ENCODE assay signal across 9 mouse cellular contexts in the genomic region with DNA sequence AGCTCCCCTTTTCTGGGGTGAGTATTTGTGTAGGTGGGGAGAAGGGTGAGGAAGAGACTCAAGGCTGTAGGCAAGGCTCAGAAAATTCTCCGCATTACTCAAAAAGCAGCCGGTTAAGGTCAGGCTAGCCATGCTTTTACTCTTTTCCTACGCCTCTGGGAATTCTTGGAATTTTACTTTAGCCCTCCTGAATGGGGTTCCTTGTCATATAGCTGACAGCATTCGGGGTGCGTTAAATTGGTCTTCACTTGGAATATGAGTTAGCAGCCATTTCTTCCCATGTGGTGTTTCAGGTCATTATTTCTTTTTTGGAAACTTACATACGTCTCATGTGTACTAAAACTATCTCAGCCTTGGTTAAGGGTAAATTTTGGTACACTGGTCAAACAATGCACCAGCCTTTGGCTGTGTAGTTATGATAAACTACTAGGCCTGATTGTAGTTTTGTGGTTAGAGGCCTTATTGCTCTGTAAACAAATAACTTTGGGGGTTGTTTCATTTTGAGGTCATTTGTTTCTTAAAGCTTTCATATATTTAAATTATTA. TPM values are rescaled to one million over a fixed set of nuclear protein-coding genes. Genes with fewer than 3 reads are reported as not detected.
DNase-seq lines count a peak whose midpoint lies in the region; ATAC-seq and TF ChIP-seq lines count a peak whose summit lies in the region.
"Had no signal": no experiment of that assay in that cellular context is flagged by ENCODE, and none has a peak within 500 bp of the region (broad histone marks: within the 10 kb centered on the region; RNA-seq: fewer than 3 reads in every experiment).

No protein-coding gene starts in this region.

- H3K4me3 ChIP-seq in gastrocnemius, adult 2 months = peak overlapping the region; percentile 95
- H3K4me3 ChIP-seq in ES-Bruce4 (ENCODE audit: low read depth, low read length) (peak overlapping the region; percentile 91), macrophage (ENCODE audit: inconsistent target) (peak overlapping the region; percentile 72)
- H3K4me3 ChIP-seq in heart, embryonic 14.5 days (ENCODE audit: control insufficient read depth in 1 of 2, insufficient read depth in 1 of 2, low read depth in 1 of 2, low read length in 2 of 2) = peak overlapping the region; percentile 74 to 77

- TF ChIP-seq CTCF in gastrocnemius, adult 2 months (IDR thresholded peaks at IDR 0.05) = no peak
- no peak for TF ChIP-seq CTCF in ES-Bruce4 (IDR thresholded peaks at IDR 0.05; ENCODE audit: low read depth, low read length)

- no peak for DNase-seq in gastrocnemius, adult 2 months
- no peak for DNase-seq in gastrocnemius, adult 8-10 months (ENCODE audit: low spot score in 2 of 2)
- no peak for DNase-seq in layer of hippocampus, postnatal 14 days (ENCODE audit: low spot score in 2 of 2)
- DNase-seq in gastrocnemius, postnatal 10 days = no peak
- DNase-seq in urinary bladder, postnatal 10 days (ENCODE audit: low spot score) = no peak

- peak overlapping the region; percentile 98 for H3K9ac ChIP-seq in ES-Bruce4 (ENCODE audit: low read depth, poor library complexity, severe bottlenecking)
- H3K9ac ChIP-seq in heart, embryonic 14.5 days (ENCODE audit: low read length) = peak overlapping the region; percentile 87

- no peaks in the 10 kb centered on the region for H3K9me3 ChIP-seq in ES-Bruce4 (replicated peaks; ENCODE audit: control insufficient read depth, insufficient read depth, low read length, poor library complexity, severe bottlenecking)
- no peaks in the 10 kb centered on the region for H3K9me3 ChIP-seq in heart, embryonic 14.5 days (ENCODE audit: control insufficient read depth, low read length)

- no peak for ATAC-seq in heart, embryonic 14.5 days (ENCODE audit: insufficient number of reproducible peaks, insufficient read depth, low FRiP score, low read depth)

- H3K36me3 ChIP-seq in ES-Bruce4 (ENCODE audit: control insufficient read depth, insufficient read depth, low read length, poor library complexity, severe bottlenecking) = no peaks in the 10 kb centered on the region
- H3K36me3 ChIP-seq in heart, embryonic 14.5 days (ENCODE audit: control insufficient read depth, insufficient read depth, low read length) = no peaks in the 10 kb centered on the region
- no peaks in the 10 kb centered on the region for H3K36me3 ChIP-seq in macrophage (ENCODE audit: inconsistent target)

- peak overlapping the region; percentile 94 for H3K27ac ChIP-seq in gastrocnemius, adult 2 months
- H3K27ac ChIP-seq in ES-Bruce4 (ENCODE audit: insufficient read depth, low read length) (no peak overlapping the region), macrophage (peak overlapping the region; percentile 27; the same call in 1 of the 2 replicates)
- peak overlapping the region; percentile 58 to 84 for H3K27ac ChIP-seq in heart, embryonic 14.5 days (replicated peaks in 1 of 2; ENCODE audit: control insufficient read depth in 1 of 2, insufficient read depth in 1 of 2, low read depth in 2 of 2, low read length in 2 of 2)

- TF ChIP-seq EP300 in ES-Bruce4 (IDR thresholded peaks at IDR 0.05; ENCODE audit: insufficient read depth, low read depth, low read length) = no peak

- peaks cover 2% of the 10 kb centered on the region; the same call in 1 of the 2 replicates for H3K27me3 ChIP-seq in ES-Bruce4 (ENCODE audit: control insufficient read depth, insufficient read depth, low read length, poor library complexity, severe bottlenecking)
- H3K27me3 ChIP-seq in heart, embryonic 14.5 days (ENCODE audit: control insufficient read depth, insufficient read depth, low read length) = no peaks in the 10 kb centered on the region
- H3K27me3 ChIP-seq: Patski had no signal

- peaks cover 47% of the 10 kb centered on the region for H3K79me2 ChIP-seq in macrophage (ENCODE audit: inconsistent target)

- no peak for TF ChIP-seq POLR2A in ES-Bruce4 (IDR thresholded peaks at IDR 0.05; ENCODE audit: insufficient read depth, low read length)

- peak overlapping the region; percentile 91 for H3K4me2 ChIP-seq in heart, embryonic 14.5 days (ENCODE audit: low read length)

- WGBS in heart, embryonic 14.5 days = 11% methylated on average over 6 of the region's 6 CpGs
- WGBS in macrophage (ENCODE audit: missing documents) = 7% methylated on average over 6 of the region's 6 CpGs

- H3K4me1 ChIP-seq in ES-Bruce4 (ENCODE audit: control insufficient read depth, insufficient read depth, low read length) = no peaks in the 10 kb centered on the region
- H3K4me1 ChIP-seq in heart, embryonic 14.5 days (ENCODE audit: control insufficient read depth in 2 of 2, insufficient read depth in 2 of 2, low read length in 2 of 2) = peaks cover 3 to 9% of the 10 kb centered on the region in 2 experiments

- intact Hi-C loops in gastrocnemius, adult 2 months (cut with DNase I) = loop anchor here (1.0 to 5.0 kb wide), 4 partner anchors 36 to 180 kb away; no protein-coding TSS in a partner anchor

RNA-seq across cellular contexts. Expression of a gene that starts 1.1 kb away (rescaled TPM):
- 100 to 1,000 TPM; 126 to 135 TPM for total RNA-seq in gastrocnemius, adult 2 months (2021)
- 100 to 1,000 TPM; 112 to 130 (median 120) TPM for total RNA-seq in gastrocnemius, adult 8-10 months (2022)
- polyA plus RNA-seq in ES-Bruce4 (2011; ENCODE audit: insufficient read depth, insufficient read length, low read depth, missing spikeins) = 68.1 and 77.8 TPM in 2 replicates
- 70.0 and 77.8 TPM in 2 replicates for polyA plus RNA-seq in heart, embryonic 14.5 days (2014; fragmentation: Nextera tagmentation; extraction: Ambion mirVana)
- total RNA-seq in macrophage (2018; cell fraction: chromatin; rRNA removed) = 10 to 100 TPM; 19.2 to 69.9 (median 33.9) TPM
- 10 to 100 TPM; 21.0 to 37.7 (median 27.9) TPM for total RNA-seq in macrophage (2018; cell fraction: cytosol; rRNA removed)
- 10 to 100 TPM; 13.6 to 68.1 (median 25.7) TPM for total RNA-seq in macrophage (2018; cell fraction: nucleus; rRNA removed)
- 16.1 to 61.6 TPM (median 46.5 TPM) in 3 replicates for polyA plus RNA-seq in macrophage (2018)
- 100 to 1,000 TPM; 121 to 125 TPM for total RNA-seq in layer of hippocampus, postnatal 14 days (2021)
- total RNA-seq in gastrocnemius, postnatal 10 days (2021) = 100 to 1,000 TPM; 148 to 154 TPM
